Mouse (Mus musculus): Measurements from ENCODE around the gene Gm26992. TPM values are rescaled to one million over a fixed set of nuclear protein-coding genes. Genes with fewer than 3 reads are reported as not detected.

Gm26992 gene
- polyA plus RNA-seq, 1 experiment from 2014 or later = not detected

GRCm38 (mm10) chrX:103477507-103477906 lies 55.7 kb downstream of the Gm26992 start:
- Histone ChIP-seq H3K4me3 (ENCODE audit: low read length) (no peak overlapping the region), H3K36me3 (ENCODE audit: control insufficient read depth, insufficient read depth, low read length) (no peaks in the 10 kb centered on the region), H3K27me3 (replicated peaks; ENCODE audit: control insufficient read depth, insufficient read depth, low read length) (no peaks in the 10 kb centered on the region), H3K9ac (ENCODE audit: low read depth, low read length) (no peak overlapping the region), H3K27ac (ENCODE audit: low read depth, low read length) (no peak overlapping the region), H3K9me3 (ENCODE audit: control insufficient read depth, low read length) (no peaks in the 10 kb centered on the region), H3K4me1 (ENCODE audit: control insufficient read depth, insufficient read depth, low read depth, low read length) (no peaks in the 10 kb centered on the region), H3K4me2 (ENCODE audit: low read length) (no peak overlapping the region)
- 12% methylated on average over 3 of the region's 3 CpGs for WGBS
- ATAC-seq = peak; percentile 70

GRCm38 (mm10) chrX:103481243-103482096 lies 59.7 kb downstream of the Gm26992 start:
- Histone ChIP-seq H3K4me1 (ENCODE audit: control insufficient read depth, insufficient read depth, low read depth, low read length) (no peaks in the 10 kb centered on the region), H3K27ac (ENCODE audit: low read depth, low read length) (peak overlapping the region; percentile 71), H3K36me3 (ENCODE audit: control insufficient read depth, insufficient read depth, low read length) (no peaks in the 10 kb centered on the region), H3K9me3 (ENCODE audit: control insufficient read depth, low read length) (no peaks in the 10 kb centered on the region), H3K4me3 (ENCODE audit: low read length) (peak overlapping the region; percentile 44), H3K4me2 (ENCODE audit: low read length) (peak overlapping the region; percentile 42), H3K9ac (ENCODE audit: low read depth, low read length) (peak overlapping the region; percentile 53), H3K27me3 (replicated peaks; ENCODE audit: control insufficient read depth, insufficient read depth, low read length) (no peaks in the 10 kb centered on the region)
- WGBS = 73% methylated on average over 31 of the region's 32 CpGs
- ATAC-seq = peak; percentile 88

- H3K4me1 ChIP-seq (ENCODE audit: control insufficient read depth, insufficient read depth, low read depth, low read length) = no peaks in the 10 kb centered on the region
- peak overlapping the region; percentile 71 for H3K27ac ChIP-seq (ENCODE audit: low read depth, low read length)
- H3K9ac ChIP-seq (ENCODE audit: low read depth, low read length) = peak overlapping the region; percentile 53
- 75% methylated on average over 24 of the region's 24 CpGs for WGBS
- H3K4me2 ChIP-seq (ENCODE audit: low read length) = peak overlapping the region; percentile 42; the same call in 1 of the 2 replicates
- no peaks in the 10 kb centered on the region for H3K36me3 ChIP-seq (ENCODE audit: control insufficient read depth, insufficient read depth, low read length)
- H3K9me3 ChIP-seq (ENCODE audit: control insufficient read depth, low read length) = no peaks in the 10 kb centered on the region
- ATAC-seq = peak; percentile 19
- H3K4me3 ChIP-seq (ENCODE audit: low read length) = peak overlapping the region; percentile 44
- no peaks in the 10 kb centered on the region for H3K27me3 ChIP-seq (replicated peaks; ENCODE audit: control insufficient read depth, insufficient read depth, low read length)
Measured at GRCm38 (mm10) chrX:103482097-103482451, 60.3 kb downstream of the Gm26992 start.

- ATAC-seq = no peak
- Histone ChIP-seq H3K4me2 (ENCODE audit: low read length) (peak overlapping the region; percentile 54), H3K9ac (ENCODE audit: low read depth, low read length) (no peak overlapping the region), H3K4me1 (ENCODE audit: control insufficient read depth, insufficient read depth, low read depth, low read length) (no peaks in the 10 kb centered on the region), H3K4me3 (ENCODE audit: low read length) (peak overlapping the region; percentile 44), H3K27ac (ENCODE audit: low read depth, low read length) (no peak overlapping the region), H3K36me3 (ENCODE audit: control insufficient read depth, insufficient read depth, low read length) (no peaks in the 10 kb centered on the region), H3K9me3 (ENCODE audit: control insufficient read depth, low read length) (no peaks in the 10 kb centered on the region), H3K27me3 (replicated peaks; ENCODE audit: control insufficient read depth, insufficient read depth, low read length) (no peaks in the 10 kb centered on the region)
- WGBS = 75% methylated on average over 17 of the region's 17 CpGs
Measured at GRCm38 (mm10) chrX:103483047-103483446, 61.2 kb downstream of the Gm26992 start.

GRCm38 (mm10) chrX:103484050-103484449 lies 62.2 kb downstream of the Gm26992 start:
- no peak overlapping the region for H3K27ac ChIP-seq (ENCODE audit: low read depth, low read length)
- H3K36me3 ChIP-seq (ENCODE audit: control insufficient read depth, insufficient read depth, low read length) = no peaks in the 10 kb centered on the region
- peak overlapping the region; percentile 54 for H3K4me2 ChIP-seq (ENCODE audit: low read length)
- no peak for ATAC-seq
- H3K27me3 ChIP-seq (replicated peaks; ENCODE audit: control insufficient read depth, insufficient read depth, low read length) = no peaks in the 10 kb centered on the region
- 33% methylated on average over 2 of the region's 2 CpGs for WGBS
- H3K4me3 ChIP-seq (ENCODE audit: low read length) = no peak overlapping the region
- H3K9ac ChIP-seq (ENCODE audit: low read depth, low read length) = no peak overlapping the region
- H3K9me3 ChIP-seq (ENCODE audit: control insufficient read depth, low read length) = no peaks in the 10 kb centered on the region
- H3K4me1 ChIP-seq (ENCODE audit: control insufficient read depth, insufficient read depth, low read depth, low read length) = no peaks in the 10 kb centered on the region

- no peak overlapping the region for H3K9ac ChIP-seq (ENCODE audit: low read depth, low read length)
- WGBS = 89% methylated on average over 2 of the region's 2 CpGs
- H3K27ac ChIP-seq (ENCODE audit: low read depth, low read length) = no peak overlapping the region
- H3K36me3 ChIP-seq (ENCODE audit: control insufficient read depth, insufficient read depth, low read length) = no peaks in the 10 kb centered on the region
- no peak for ATAC-seq
- H3K9me3 ChIP-seq (ENCODE audit: control insufficient read depth, low read length) = no peaks in the 10 kb centered on the region
- no peak overlapping the region for H3K4me3 ChIP-seq (ENCODE audit: low read length)
- no peaks in the 10 kb centered on the region for H3K27me3 ChIP-seq (replicated peaks; ENCODE audit: control insufficient read depth, insufficient read depth, low read length)
- H3K4me2 ChIP-seq (ENCODE audit: low read length) = no peak overlapping the region
- peaks cover 5% of the 10 kb centered on the region for H3K4me1 ChIP-seq (ENCODE audit: control insufficient read depth, insufficient read depth, low read depth, low read length)
Measured at GRCm38 (mm10) chrX:103490853-103491252, 69.0 kb downstream of the Gm26992 start.

GRCm38 (mm10) chrX:103492398-103493256 lies 70.8 kb downstream of the Gm26992 start:
- peak overlapping the region; percentile 56 for H3K4me2 ChIP-seq (ENCODE audit: low read length)
- peak overlapping the region; percentile 93 for H3K27ac ChIP-seq (ENCODE audit: low read depth, low read length)
- H3K27me3 ChIP-seq (replicated peaks; ENCODE audit: control insufficient read depth, insufficient read depth, low read length) = no peaks in the 10 kb centered on the region
- H3K4me1 ChIP-seq (ENCODE audit: control insufficient read depth, insufficient read depth, low read depth, low read length) = peaks cover 5% of the 10 kb centered on the region
- peak; percentile 38 for ATAC-seq
- H3K36me3 ChIP-seq (ENCODE audit: control insufficient read depth, insufficient read depth, low read length) = no peaks in the 10 kb centered on the region
- H3K9ac ChIP-seq (ENCODE audit: low read depth, low read length) = peak overlapping the region; percentile 75
- 27% methylated on average over 10 of the region's 10 CpGs for WGBS
- H3K4me3 ChIP-seq (ENCODE audit: low read length) = peak overlapping the region; percentile 58
- no peaks in the 10 kb centered on the region for H3K9me3 ChIP-seq (ENCODE audit: control insufficient read depth, low read length)

- WGBS = under 1% methylated on average over 48 of the region's 55 CpGs
- peak; percentile 98 for ATAC-seq
- peaks cover 5% of the 10 kb centered on the region for H3K4me1 ChIP-seq (ENCODE audit: control insufficient read depth, insufficient read depth, low read depth, low read length)
Measured at GRCm38 (mm10) chrX:103493351-103494173, 71.8 kb downstream of the Gm26992 start.

More at GRCm38 (mm10) chrX:103493351-103494173, 71.8 kb downstream of the Gm26992 start:
- Histone ChIP-seq H3K4me2 (ENCODE audit: low read length) (peak overlapping the region; percentile 56), H3K27ac (ENCODE audit: low read depth, low read length) (peak overlapping the region; percentile 93), H3K4me3 (ENCODE audit: low read length) (peak overlapping the region; percentile 58), H3K36me3 (ENCODE audit: control insufficient read depth, insufficient read depth, low read length) (no peaks in the 10 kb centered on the region), H3K27me3 (replicated peaks; ENCODE audit: control insufficient read depth, insufficient read depth, low read length) (no peaks in the 10 kb centered on the region), H3K9me3 (ENCODE audit: control insufficient read depth, low read length) (no peaks in the 10 kb centered on the region), H3K9ac (ENCODE audit: low read depth, low read length) (peak overlapping the region; percentile 75)

All from hindbrain, embryonic 16.5 days (tissue).